Mouse (Mus musculus): ENCODE results near the gene Actr2. TPM values are rescaled to one million over a fixed set of nuclear protein-coding genes. Genes with fewer than 3 reads are reported as not detected.

Gene Actr2
- total RNA-seq, 4 experiments from 2014 or later: 39.1 to 43.4 (median 39.7) TPM

- DNase-seq (ENCODE audit: low spot score in 2 of 2): no peak
Measured at GRCm38 (mm10) chr11:20017937-20018336, 94.8 kb downstream of the Actr2 start.

GRCm38 (mm10) chr11:20013366-20013765 lies 99.3 kb downstream of the Actr2 start:
- DNase-seq (ENCODE audit: low spot score in 2 of 2): no peak

Other genes with a start within 250 kb of the Actr2 start
- gene Spred2, start 188.5 kb downstream of the Actr2 start, total RNA-seq (2022): 1 to 10 TPM; 3.6 to 8.2 (median 4.4) TPM
- 10 to 100 TPM; 84.0 to 90.6 (median 85.6) TPM for gene Rab1a, start 88.5 kb upstream of the Actr2 start, total RNA-seq (2022)
- 10 to 100 TPM; 32.7 to 36.1 (median 33.8) TPM for gene Cep68, start 136.5 kb upstream of the Actr2 start, total RNA-seq (2022)
- gene Slc1a4, start 219.8 kb upstream of the Actr2 start, total RNA-seq (2022): under 1 TPM; 0.39 to 0.56 (median 0.47) TPM

Data from gastrocnemius, adult 8-10 months (tissue).